Mouse (Mus musculus): ENCODE data around the gene Rsph9.

DNA sequence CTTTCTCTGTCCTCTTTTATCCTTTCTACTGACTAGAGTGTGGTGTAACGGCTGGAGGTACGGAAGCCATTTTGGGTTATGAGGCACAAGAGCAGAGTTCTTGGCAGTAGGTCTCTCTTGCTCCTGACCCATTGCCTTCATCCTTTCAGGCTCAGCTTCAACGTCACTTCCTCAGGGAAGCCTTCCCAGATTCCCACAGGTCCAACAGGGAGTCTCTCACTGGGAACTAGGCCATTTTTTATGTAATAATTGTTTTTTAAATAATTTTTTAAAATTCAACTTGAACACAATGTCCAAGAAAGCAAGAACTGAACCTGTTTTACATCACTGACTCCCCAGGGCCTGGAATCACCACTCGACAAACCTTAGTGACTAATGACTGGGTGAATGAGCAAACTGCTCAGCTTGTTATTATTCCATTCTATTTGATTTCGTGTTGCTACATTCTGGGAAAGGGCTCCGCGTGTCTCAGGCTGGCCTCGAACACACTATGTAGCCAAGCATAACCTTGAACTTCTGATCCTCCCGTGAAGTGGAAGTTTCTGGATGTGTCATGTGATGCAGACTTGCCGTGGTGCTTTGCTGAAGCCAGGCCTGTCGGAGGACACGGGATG lies 66.0 kb downstream of the Rsph9 start:
- no peak for TF ChIP-seq POLR2A (IDR thresholded peaks at IDR 0.05; ENCODE audit: borderline replicate concordance, control insufficient read depth, low read depth, low read length)
- TF ChIP-seq CTCF (IDR thresholded peaks at IDR 0.05; ENCODE audit: control insufficient read depth, insufficient read depth, low read length), result no peak
